Mouse (Mus musculus): ENCODE data around the gene Vrk3. TPM values are rescaled to one million over a fixed set of nuclear protein-coding genes. Genes with fewer than 3 reads are reported as not detected.

Gene Vrk3
- polyA plus RNA-seq, 1 experiment from 2014 or later: 38.1 TPM

GRCm38 (mm10) chr7:44814952-44815553, 66.8 kb downstream of the Vrk3 start:
- Histone ChIP-seq H3K4me3 (peak overlapping the region; percentile 89), H3K9me3 (replicated peaks) (no peaks in the 10 kb centered on the region), H3K27ac (peak overlapping the region; percentile 100), H3K36me3 (peaks cover 56% of the 10 kb centered on the region), H3K4me1 (peaks cover 46% of the 10 kb centered on the region), H3K27me3 (ENCODE audit: low read depth, poor library complexity, severe bottlenecking) (no peaks in the 10 kb centered on the region)
- 39% methylated on average over 14 of the region's 14 CpGs for WGBS
- no peak for DNase-seq (ENCODE audit: low spot score)

- Histone ChIP-seq H3K27me3 (ENCODE audit: low read depth, poor library complexity, severe bottlenecking) (no peaks in the 10 kb centered on the region), H3K36me3 (peaks cover 54% of the 10 kb centered on the region), H3K4me3 (peak within 1 kb of the TSS; percentile 89), H3K27ac (peak within 1 kb of the TSS; percentile 100), H3K4me1 (peaks cover 47% of the 10 kb centered on the region), H3K9me3 (replicated peaks) (no peaks in the 10 kb centered on the region)
- WGBS: under 1% methylated on average over 62 of the region's 62 CpGs
- peak; percentile 100 for DNase-seq (ENCODE audit: low spot score)
These were observed 67.7 kb downstream of the Vrk3 start, which contains the start of the genes Nup62 and Il4i1 for GRCm38 (mm10) chr7:44815721-44816469. Nup62 (plus strand) TSS chr7:44816088. Il4i1 (plus strand) TSS chr7:44816387.

- H3K9me3 ChIP-seq (replicated peaks): no peaks in the 10 kb centered on the region
- peak within 1 kb of the TSS; percentile 89 for H3K4me3 ChIP-seq
- peaks cover 47% of the 10 kb centered on the region for H3K4me1 ChIP-seq
- H3K27ac ChIP-seq: peak within 1 kb of the TSS; percentile 100
- under 1% methylated on average over 57 of the region's 57 CpGs for WGBS
- H3K27me3 ChIP-seq (ENCODE audit: low read depth, poor library complexity, severe bottlenecking): no peaks in the 10 kb centered on the region
- peaks cover 48% of the 10 kb centered on the region for H3K36me3 ChIP-seq
- DNase-seq (ENCODE audit: low spot score): peak; percentile 81
These were observed 68.3 kb downstream of the Vrk3 start, which contains the start of gene Atf5 for GRCm38 (mm10) chr7:44816470-44817021. Atf5 (minus strand) TSS chr7:44816658.

- Histone ChIP-seq H3K9me3 (replicated peaks) (no peaks in the 10 kb centered on the region), H3K27ac (peak overlapping the region; percentile 100), H3K4me1 (peaks cover 47% of the 10 kb centered on the region), H3K36me3 (peaks cover 47% of the 10 kb centered on the region), H3K4me3 (peak overlapping the region; percentile 89), H3K27me3 (ENCODE audit: low read depth, poor library complexity, severe bottlenecking) (no peaks in the 10 kb centered on the region)
- no peak for DNase-seq (ENCODE audit: low spot score)
- 44% methylated on average over 3 of the region's 3 CpGs for WGBS
These were observed 69.2 kb downstream of the Vrk3 start for GRCm38 (mm10) chr7:44817441-44817840.

- Histone ChIP-seq H3K36me3 (peaks cover 44% of the 10 kb centered on the region), H3K4me1 (peaks cover 47% of the 10 kb centered on the region), H3K27ac (0 out of 2 replicates have a peak overlapping the region, but pooled peaks have one; percentile 7), H3K27me3 (ENCODE audit: low read depth, poor library complexity, severe bottlenecking) (no peaks in the 10 kb centered on the region), H3K4me3 (peak overlapping the region; percentile 89), H3K9me3 (replicated peaks) (no peaks in the 10 kb centered on the region)
- DNase-seq (ENCODE audit: low spot score): no peak
- WGBS: 61% methylated on average over 2 of the region's 2 CpGs
These were observed 70.0 kb downstream of the Vrk3 start for GRCm38 (mm10) chr7:44818164-44818563.

GRCm38 (mm10) chr7:44818751-44819235, 70.6 kb downstream of the Vrk3 start:
- DNase-seq (ENCODE audit: low spot score): peak; percentile 29
- peaks cover 47% of the 10 kb centered on the region for H3K4me1 ChIP-seq
- no peak overlapping the region; the same call in 1 of the 2 replicates for H3K27ac ChIP-seq

GRCm38 (mm10) chr7:44819391-44819790, 71.2 kb downstream of the Vrk3 start:
- Histone ChIP-seq H3K9me3 (replicated peaks) (no peaks in the 10 kb centered on the region), H3K4me3 (peak overlapping the region; percentile 89), H3K36me3 (peaks cover 38% of the 10 kb centered on the region), H3K27ac (no peak overlapping the region; the same call in 1 of the 2 replicates), H3K4me1 (peaks cover 47% of the 10 kb centered on the region), H3K27me3 (ENCODE audit: low read depth, poor library complexity, severe bottlenecking) (no peaks in the 10 kb centered on the region)
- DNase-seq (ENCODE audit: low spot score): peak; percentile 14
- WGBS: 87% methylated on average over 2 of the region's 2 CpGs

More at GRCm38 (mm10) chr7:44818751-44819235, 70.6 kb downstream of the Vrk3 start:
- Histone ChIP-seq H3K27me3 (ENCODE audit: low read depth, poor library complexity, severe bottlenecking) (no peaks in the 10 kb centered on the region), H3K36me3 (peaks cover 44% of the 10 kb centered on the region), H3K4me3 (peak overlapping the region; percentile 89), H3K9me3 (replicated peaks) (no peaks in the 10 kb centered on the region)
- 55% methylated on average over 6 of the region's 6 CpGs for WGBS

- 76% methylated on average over 5 of the region's 5 CpGs for WGBS
- H3K27ac ChIP-seq: no peak overlapping the region
- peak; percentile 23 for DNase-seq (ENCODE audit: low spot score)
These were observed 71.7 kb downstream of the Vrk3 start for GRCm38 (mm10) chr7:44819863-44820262.

GRCm38 (mm10) chr7:44820525-44820924, 72.3 kb downstream of the Vrk3 start:
- H3K36me3 ChIP-seq: peaks cover 41% of the 10 kb centered on the region
- 93% methylated on average over 3 of the region's 3 CpGs for WGBS
- peaks cover 38% of the 10 kb centered on the region for H3K4me1 ChIP-seq

More at GRCm38 (mm10) chr7:44819863-44820262, 71.7 kb downstream of the Vrk3 start:
- Histone ChIP-seq H3K4me1 (peaks cover 45% of the 10 kb centered on the region), H3K27me3 (ENCODE audit: low read depth, poor library complexity, severe bottlenecking) (no peaks in the 10 kb centered on the region), H3K4me3 (peak overlapping the region; percentile 89; the same call in 1 of the 2 replicates), H3K36me3 (peaks cover 37% of the 10 kb centered on the region), H3K9me3 (replicated peaks) (no peaks in the 10 kb centered on the region)

GRCm38 (mm10) chr7:44821666-44822448, 73.6 kb downstream of the Vrk3 start:
- DNase-seq (ENCODE audit: low spot score): no peak
- Histone ChIP-seq H3K4me1 (peaks cover 33% of the 10 kb centered on the region), H3K27ac (no peak overlapping the region), H3K27me3 (ENCODE audit: low read depth, poor library complexity, severe bottlenecking) (no peaks in the 10 kb centered on the region), H3K4me3 (no peak overlapping the region), H3K36me3 (peaks cover 52% of the 10 kb centered on the region), H3K9me3 (replicated peaks) (no peaks in the 10 kb centered on the region)
- 86% methylated on average over 7 of the region's 7 CpGs for WGBS

More at GRCm38 (mm10) chr7:44820525-44820924, 72.3 kb downstream of the Vrk3 start:
- H3K4me3 ChIP-seq: no peak overlapping the region
- no peaks in the 10 kb centered on the region for H3K27me3 ChIP-seq (ENCODE audit: low read depth, poor library complexity, severe bottlenecking)
- H3K27ac ChIP-seq: no peak overlapping the region
- peak; percentile 22 for DNase-seq (ENCODE audit: low spot score)
- no peaks in the 10 kb centered on the region for H3K9me3 ChIP-seq (replicated peaks)

GRCm38 (mm10) chr7:44823409-44823808, 75.2 kb downstream of the Vrk3 start:
- Histone ChIP-seq H3K4me1 (peaks cover 20% of the 10 kb centered on the region), H3K4me3 (no peak overlapping the region), H3K36me3 (peaks cover 65% of the 10 kb centered on the region), H3K27me3 (ENCODE audit: low read depth, poor library complexity, severe bottlenecking) (no peaks in the 10 kb centered on the region), H3K27ac (no peak overlapping the region), H3K9me3 (replicated peaks) (no peaks in the 10 kb centered on the region)
- WGBS: 51% methylated on average over 7 of the region's 7 CpGs
- no peak for DNase-seq (ENCODE audit: low spot score)

- peaks cover 65% of the 10 kb centered on the region for H3K36me3 ChIP-seq
- H3K27ac ChIP-seq: no peak overlapping the region
- WGBS: 38% methylated on average over 3 of the region's 3 CpGs
- H3K27me3 ChIP-seq (ENCODE audit: low read depth, poor library complexity, severe bottlenecking): no peaks in the 10 kb centered on the region
- H3K4me1 ChIP-seq: peaks cover 5% of the 10 kb centered on the region
- no peaks in the 10 kb centered on the region for H3K9me3 ChIP-seq (replicated peaks)
- peak; percentile 82 for DNase-seq (ENCODE audit: low spot score)
- no peak overlapping the region for H3K4me3 ChIP-seq
These were observed 76.7 kb downstream of the Vrk3 start for GRCm38 (mm10) chr7:44824872-44825271.
